Mouse (Mus musculus): ENCODE results near the gene Hmces. TPM values are rescaled to one million over a fixed set of nuclear protein-coding genes. Genes with fewer than 3 reads are reported as not detected.

Hmces gene
- 10 to 100 TPM; 33.4 to 35.9 TPM for total RNA-seq (2021)
- long read RNA-seq, experiment 1, transcript Hmces-201 (7 exons, 1,464 nt), result major isoform, 19 of 30 reads
- long read RNA-seq, experiment 1, transcript Hmces-202 (6 exons, 1,572 nt), result minor isoform, 5 of 30 reads
- long read RNA-seq, experiment 1, partial matches to known transcripts, result 3 of 30 reads
- long read RNA-seq, experiment 1, other reads (novel, unspliced or antisense), result 3 of 30 reads
- long read RNA-seq, experiment 2, transcript Hmces-202 (6 exons, 1,572 nt), result minor isoform, 5 of 40 reads
- long read RNA-seq, experiment 2, transcript Hmces-201 (7 exons, 1,464 nt), result major isoform, 28 of 40 reads
- long read RNA-seq, experiment 2, partial matches to known transcripts, result 3 of 40 reads
- long read RNA-seq, experiment 2, other reads (novel, unspliced or antisense), result 4 of 40 reads

DNA sequence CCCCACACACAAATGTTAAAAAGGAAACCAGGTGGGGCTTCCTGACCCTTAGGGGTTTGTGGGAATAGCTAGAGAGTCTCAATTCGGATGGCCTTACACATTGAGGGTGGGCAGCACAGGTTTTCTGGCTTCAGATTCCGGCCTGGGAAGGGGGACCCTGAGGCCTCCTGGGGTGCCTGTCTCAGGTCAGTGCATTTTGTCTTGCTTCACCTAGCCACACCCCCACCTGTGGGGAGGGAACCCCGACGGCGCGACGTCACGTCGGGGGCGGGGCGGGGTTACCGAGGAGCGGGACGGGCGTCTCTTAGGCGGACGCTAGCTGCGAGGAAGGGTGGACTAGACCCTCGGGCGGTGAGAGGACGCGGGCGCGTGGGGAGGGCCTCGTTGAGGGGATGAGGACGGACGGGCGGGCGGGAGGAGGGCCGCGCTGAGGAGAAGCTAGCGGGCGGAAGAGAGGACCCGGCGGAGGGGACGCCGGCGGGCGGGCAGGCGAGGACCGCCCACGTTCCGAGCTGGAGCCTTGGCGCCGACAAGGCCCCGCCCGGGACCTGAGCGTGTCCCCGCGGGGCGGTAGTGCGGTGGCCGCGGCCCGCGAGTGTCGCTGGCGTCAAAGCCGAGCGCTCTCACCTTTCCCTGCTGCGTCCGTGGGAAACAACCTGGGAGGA lies at the start of gene Hmces:
TSS of gene Hmces (plus strand) at position 275 of the 665 bp plus-strand sequence.
- peak; percentile 35 to 46 for DNase-seq (ENCODE audit: low spot score in 2 of 2)

- DNase-seq (ENCODE audit: low spot score in 2 of 2), result no peak
Observed at GRCm38 (mm10) chr6:87866211-87866610, 47.5 kb upstream of the Hmces start.

DNA sequence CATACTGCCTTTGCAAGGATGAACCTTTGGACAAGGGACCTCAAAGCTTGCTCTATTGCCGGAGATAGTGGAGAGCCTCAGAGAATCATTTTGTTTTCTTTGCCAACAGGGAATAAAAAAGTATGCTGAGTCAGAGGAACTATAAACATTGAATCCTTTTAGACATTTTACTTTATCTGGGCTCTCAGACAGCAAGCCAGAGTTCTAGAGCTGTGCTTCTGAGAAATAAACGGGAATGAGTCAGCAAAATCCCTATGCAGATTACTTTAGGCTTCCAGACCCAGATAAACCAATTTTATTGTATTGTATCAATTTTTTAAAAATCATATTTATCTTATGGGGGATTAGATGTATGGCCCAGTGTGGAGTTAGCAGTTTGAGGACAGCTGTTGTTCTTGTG lies 46.5 kb upstream of the Hmces start:
- no peak for DNase-seq (ENCODE audit: low spot score in 2 of 2)

DNA sequence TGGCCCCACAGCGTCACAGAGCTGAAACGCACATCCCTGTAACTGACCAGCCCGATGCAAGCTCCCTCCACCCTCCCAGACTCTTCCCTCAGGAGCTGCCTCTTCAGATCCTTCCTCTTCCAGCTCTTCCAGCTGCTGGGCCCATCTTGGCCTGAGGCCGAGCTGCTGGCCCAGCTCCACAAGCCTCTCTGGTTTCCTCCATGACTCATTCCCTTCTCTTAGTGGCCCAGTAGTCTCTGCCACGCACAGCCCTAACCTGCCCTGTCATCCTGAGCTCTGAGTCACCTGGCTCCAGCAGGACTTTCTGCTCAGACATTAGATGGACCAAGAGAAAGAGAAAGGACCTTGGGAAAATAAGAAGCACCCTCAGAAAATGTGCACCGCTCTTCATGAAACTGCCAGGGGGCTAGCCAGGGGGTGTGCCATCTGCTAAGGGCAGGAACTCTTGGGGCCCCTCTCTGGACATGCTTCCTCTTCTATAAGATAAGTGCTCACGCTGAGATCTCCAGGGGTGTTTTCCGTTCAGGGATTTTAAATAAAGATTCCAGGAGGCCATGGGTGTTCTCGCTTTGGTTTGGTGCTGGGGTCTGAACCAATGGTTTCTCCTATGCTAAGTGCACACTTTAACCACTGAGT lies 44.7 kb upstream of the Hmces start:
- peak; percentile 46 to 48 for DNase-seq (ENCODE audit: low spot score in 2 of 2)

- DNase-seq (ENCODE audit: low spot score in 2 of 2), result no peak
Observed at GRCm38 (mm10) chr6:87870440-87870839, 43.3 kb upstream of the Hmces start.

DNA sequence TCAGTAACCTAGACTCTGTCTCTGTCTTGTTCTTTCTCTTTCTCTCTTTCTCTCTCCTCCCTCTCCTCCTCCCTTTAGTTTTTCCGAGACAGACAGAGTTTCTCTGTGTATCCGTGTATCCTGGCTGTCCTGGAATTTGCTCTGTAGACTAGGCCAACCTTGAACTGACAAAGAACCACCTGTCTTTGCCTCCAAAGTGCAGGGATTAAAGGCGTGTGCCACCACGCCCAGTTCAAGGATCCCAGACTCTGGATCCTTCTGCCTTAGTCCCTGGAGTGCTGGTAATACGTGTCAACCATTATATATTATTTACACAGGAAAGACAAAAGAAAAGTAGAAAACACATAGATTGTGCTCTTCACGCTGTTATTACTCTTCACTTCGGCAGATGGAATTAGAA lies 42.5 kb upstream of the Hmces start:
- DNase-seq (ENCODE audit: low spot score in 2 of 2), result no peak

DNA sequence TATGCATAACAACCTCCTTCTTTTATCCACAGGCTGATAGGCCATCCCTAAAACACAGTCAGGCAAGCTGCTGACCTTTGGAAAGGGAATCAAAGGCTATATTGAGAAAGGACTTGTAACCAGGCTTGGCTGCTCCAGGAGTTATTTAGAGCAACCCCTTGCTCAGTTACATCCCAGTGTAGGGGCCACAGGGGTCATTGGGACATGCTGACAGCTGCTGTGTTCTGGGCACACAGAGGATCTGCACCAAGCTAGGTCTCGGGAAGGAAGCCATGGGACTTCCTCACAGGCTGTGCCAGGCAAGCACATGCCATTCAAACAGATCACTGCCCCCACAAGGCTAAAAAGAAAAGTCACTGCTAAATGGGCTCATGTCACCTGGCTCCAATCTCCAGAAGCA lies 40.6 kb upstream of the Hmces start:
- DNase-seq (ENCODE audit: low spot score in 2 of 2), result no peak

- no peak for DNase-seq (ENCODE audit: low spot score in 2 of 2)
Observed at GRCm38 (mm10) chr6:87873963-87874362, 39.8 kb upstream of the Hmces start.

DNA sequence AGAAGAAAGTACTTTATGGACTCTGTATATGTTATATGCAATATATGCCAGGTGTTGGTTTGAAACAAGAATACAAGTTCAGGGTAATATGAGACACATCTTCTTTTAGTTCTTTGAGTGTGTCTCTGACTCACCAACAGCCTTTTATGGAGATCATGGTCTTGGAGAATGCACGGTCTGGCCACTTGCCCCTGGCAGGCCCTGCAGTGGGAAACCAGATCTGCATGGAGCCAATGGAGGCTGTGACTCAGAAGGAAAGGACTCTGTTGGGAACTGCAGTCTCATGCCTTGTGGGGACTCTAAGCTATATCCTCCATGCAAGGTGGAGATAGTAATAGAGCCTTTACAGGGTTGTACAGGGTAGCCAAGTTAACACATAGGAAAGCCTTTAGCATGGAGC lies 38.7 kb upstream of the Hmces start:
- no peak for DNase-seq (ENCODE audit: low spot score in 2 of 2)

GRCm38 (mm10) chr6:87875562-87875961 lies 38.2 kb upstream of the Hmces start:
- DNase-seq (ENCODE audit: low spot score in 2 of 2), result no peak

DNA sequence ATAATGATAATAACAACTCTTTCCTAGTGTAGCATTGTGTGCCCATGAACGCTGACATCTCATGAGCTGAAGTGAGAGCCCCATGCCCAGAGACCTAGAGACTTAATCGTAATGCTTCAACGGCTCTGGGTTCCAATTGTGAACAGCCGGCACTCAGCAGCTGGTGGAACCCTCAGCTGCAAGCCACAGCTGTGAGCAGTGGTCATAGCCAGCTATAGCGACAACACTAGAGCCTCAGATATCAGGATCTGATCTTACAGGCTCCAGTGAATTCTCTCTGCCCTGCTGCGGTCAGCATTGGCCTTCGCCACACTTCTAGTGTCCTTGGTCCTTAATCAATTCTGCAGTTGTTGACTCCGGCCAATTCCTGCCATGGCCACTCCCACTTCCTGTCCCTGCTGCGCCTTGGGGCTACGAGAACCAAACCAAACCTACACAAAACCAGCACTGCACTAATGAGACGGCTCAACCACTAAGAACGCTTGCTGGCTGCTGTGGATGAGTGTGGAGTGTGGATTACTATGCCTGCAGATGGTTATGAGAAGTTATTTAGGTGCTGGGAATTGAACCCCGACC lies 37.6 kb upstream of the Hmces start:
- no peak for DNase-seq (ENCODE audit: low spot score in 2 of 2)

GRCm38 (mm10) chr6:87879010-87879409 lies 34.7 kb upstream of the Hmces start:
- DNase-seq (ENCODE audit: low spot score in 2 of 2), result no peak

GRCm38 (mm10) chr6:87879628-87880027 lies 34.1 kb upstream of the Hmces start:
- DNase-seq (ENCODE audit: low spot score in 2 of 2), result no peak

DNA sequence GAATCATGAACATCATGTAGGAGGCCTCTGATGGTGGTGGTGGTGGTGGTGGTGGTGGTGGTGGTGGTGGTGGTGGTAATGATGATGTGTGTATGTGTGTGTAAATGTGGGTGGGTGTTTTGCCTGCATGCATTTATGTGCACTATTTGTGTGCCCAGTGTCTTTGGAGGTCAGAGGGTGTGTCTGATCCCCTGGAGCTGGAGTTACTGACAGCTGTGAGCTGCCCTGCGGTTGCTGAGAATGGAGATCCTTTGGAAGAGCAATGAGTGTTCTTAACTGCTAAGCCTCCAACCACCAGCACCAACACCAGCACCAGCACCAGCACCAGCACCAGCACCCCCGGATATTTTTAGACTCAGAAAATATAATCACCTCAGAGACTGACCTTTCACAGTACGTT lies 31.5 kb upstream of the Hmces start:
- no peak for DNase-seq (ENCODE audit: low spot score in 2 of 2)

DNA sequence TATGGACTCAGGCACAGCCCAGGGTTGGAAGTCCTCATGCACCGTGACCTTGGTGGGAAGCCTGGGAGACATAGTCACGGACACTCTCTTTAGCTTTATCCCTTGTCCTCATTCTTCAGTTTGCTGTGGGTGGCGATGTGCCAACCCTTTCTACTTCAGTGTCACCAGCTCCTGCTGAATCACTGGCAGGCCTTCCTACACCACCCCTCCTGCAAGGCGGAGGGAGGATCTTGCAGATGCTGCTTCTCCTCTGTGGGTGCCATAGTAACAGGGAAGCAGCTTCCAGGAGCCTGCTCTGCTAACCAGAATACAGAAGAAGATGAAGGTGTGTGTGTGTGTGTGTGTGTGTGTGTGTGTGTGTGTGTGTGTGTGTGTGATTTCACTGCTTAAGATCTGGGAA lies 30.9 kb upstream of the Hmces start:
- peak; percentile 33 to 44 for DNase-seq (ENCODE audit: low spot score in 2 of 2)

DNA sequence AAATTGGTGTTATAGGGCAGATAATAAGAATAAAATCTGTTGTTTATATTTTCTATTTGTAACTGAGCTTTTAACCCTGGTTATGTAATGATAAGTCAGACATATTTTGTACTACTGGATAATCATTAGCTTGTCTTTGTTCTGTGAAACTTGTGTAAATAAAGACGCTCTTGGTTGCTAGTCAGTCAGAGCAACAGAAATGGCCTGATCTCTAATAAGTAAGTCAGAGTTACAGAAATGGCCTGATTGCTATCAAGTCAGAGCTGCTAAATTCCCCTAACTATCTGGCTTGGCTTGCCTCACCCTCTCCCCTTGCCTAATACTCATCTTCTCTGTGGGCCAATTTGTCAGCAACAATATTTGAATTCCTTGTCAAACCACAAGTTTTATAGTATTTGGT lies 27.0 kb upstream of the Hmces start:
- no peak for DNase-seq (ENCODE audit: low spot score in 2 of 2)

DNA sequence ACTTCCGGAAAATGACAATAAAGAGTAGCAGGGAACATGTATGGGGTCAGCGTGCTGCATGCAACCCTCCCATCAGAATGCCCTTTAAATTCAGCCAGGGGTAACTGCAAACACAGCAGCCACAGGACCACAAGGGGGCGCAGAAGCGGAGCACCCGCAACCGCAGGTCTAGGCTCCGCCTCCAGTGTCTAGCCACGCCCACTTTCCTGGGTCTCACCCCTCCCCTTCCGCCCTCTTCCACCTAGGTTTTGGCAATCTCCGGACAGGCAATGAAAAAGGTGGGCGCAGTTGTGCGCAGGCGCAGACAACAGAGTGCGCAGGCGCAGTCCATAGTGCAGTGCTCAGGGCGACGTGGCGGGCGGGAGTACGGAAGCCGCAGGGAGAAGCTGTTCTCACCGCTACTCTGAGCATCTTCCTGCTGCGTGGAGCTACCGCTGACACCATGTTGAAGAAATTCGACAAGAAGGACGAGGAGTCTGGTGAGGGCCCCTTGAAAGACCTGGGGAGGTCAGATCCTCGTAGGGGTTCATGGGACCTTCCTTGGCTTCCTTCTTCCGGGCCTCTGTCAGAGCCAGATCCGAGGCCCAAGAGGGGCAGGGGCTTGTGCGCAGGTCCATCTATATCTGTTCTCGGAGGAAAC lies 26.0 kb upstream of the Hmces start, which contains the start of gene Copg1:
TSS of gene Copg1 (plus strand) at position 221 of the 640 bp plus-strand sequence.
- peak; percentile 99 to 100 for DNase-seq (ENCODE audit: low spot score in 2 of 2)

DNA sequence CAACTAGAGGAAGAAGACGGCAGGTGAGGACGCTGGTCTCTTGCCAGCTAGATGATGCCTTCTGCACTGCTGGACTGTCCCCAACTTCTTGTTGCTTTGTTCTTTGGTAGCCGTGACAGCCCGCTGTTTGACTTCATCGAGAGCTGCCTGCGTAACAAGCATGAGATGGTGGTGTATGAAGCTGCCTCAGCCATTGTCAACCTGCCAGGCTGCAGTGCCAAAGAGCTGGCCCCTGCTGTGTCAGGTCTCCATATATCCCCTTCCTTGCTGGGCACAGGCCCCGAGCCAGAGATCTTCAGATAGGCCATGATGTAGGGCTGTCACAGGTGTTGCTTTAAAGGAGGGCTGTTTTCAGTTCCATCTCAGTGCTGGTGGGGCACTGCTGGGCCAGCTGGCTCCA lies 19.8 kb upstream of the Hmces start:
- DNase-seq (ENCODE audit: low spot score in 2 of 2), result no peak

DNA sequence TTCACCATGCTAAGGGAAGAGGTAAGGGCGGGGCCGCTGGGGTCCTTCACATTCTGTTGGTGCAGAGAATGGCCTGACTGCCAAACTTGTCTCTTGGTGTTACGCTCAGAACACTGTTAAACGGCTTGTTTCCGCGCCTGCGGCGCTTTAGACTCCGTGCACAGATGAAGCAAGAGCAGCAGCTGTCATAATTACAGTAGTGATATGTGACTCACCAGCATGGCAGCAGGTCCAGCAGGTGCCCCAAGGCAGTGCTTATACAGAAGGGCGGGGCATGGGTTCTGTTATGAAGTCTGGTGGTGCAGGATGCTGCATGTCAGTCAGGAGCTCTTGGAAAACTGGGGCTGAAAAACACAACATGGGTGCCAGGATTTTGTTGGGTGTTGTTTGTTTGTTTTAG lies 15.7 kb upstream of the Hmces start:
- DNase-seq (ENCODE audit: low spot score in 2 of 2), result no peak

DNA sequence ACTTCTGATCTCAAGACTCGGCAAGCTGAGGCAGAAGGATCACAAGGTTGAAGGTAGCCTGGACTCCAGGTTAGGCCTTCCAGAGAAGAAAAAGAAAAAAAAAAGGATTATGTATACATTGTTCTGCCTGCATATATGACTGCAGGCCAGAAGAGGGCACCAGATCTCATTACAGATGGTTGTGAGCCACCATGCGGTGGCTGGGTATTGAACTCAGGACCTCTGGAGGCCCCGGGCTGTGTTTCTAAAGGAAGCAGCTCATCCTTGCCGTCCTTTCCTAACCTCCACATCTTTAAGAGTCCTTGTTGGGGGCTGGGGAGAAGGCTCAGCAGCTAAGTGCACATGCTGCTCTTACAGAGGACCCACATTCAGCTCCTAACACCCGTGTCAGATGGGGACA lies 7.1 kb upstream of the Hmces start:
- DNase-seq (ENCODE audit: low spot score in 2 of 2), result no peak

- DNase-seq (ENCODE audit: low spot score in 2 of 2), result no peak
Observed at GRCm38 (mm10) chr6:87909181-87909580, 4.6 kb upstream of the Hmces start.

All from adrenal gland, postnatal 4 days (tissue).